Mouse (Mus musculus): ENCODE results near the gene 1700013G24Rik. TPM values are rescaled to one million over a fixed set of nuclear protein-coding genes. Genes with fewer than 3 reads are reported as not detected.
A peak's percentile ranks its signal among the peaks of the same experiment; 100 is the strongest.

1700013G24Rik gene
- polyA plus RNA-seq, 1 experiment from 2014 or later = not detected

GRCm38 (mm10) chr4:137458861-137459260 is 5.8 kb downstream of the 1700013G24Rik start:
- no peaks in the 10 kb centered on the region for H3K9me3 ChIP-seq
- no peak for ATAC-seq (ENCODE audit: low FRiP score, low read depth)
- no peak overlapping the region for H3K4me3 ChIP-seq
- H3K9ac ChIP-seq (replicated peaks) = no peak overlapping the region
- 80% methylated on average over 5 of the region's 5 CpGs for WGBS
- no peaks in the 10 kb centered on the region for H3K36me3 ChIP-seq
- no peak overlapping the region for H3K27ac ChIP-seq (replicated peaks)
- no peak overlapping the region for H3K4me2 ChIP-seq (replicated peaks)
- 0 out of 2 replicates have a peak, but pooled peaks cover 7% of the 10 kb centered on the region for H3K4me1 ChIP-seq
- no peaks in the 10 kb centered on the region for H3K27me3 ChIP-seq

GRCm38 (mm10) chr4:137460676-137461075 is 7.6 kb downstream of the 1700013G24Rik start:
- Histone ChIP-seq H3K27me3 (no peaks in the 10 kb centered on the region), H3K4me3 (no peak overlapping the region), H3K36me3 (no peaks in the 10 kb centered on the region), H3K27ac (replicated peaks) (no peak overlapping the region), H3K4me2 (replicated peaks) (no peak overlapping the region), H3K4me1 (0 out of 2 replicates have a peak, but pooled peaks cover 7% of the 10 kb centered on the region), H3K9ac (replicated peaks) (no peak overlapping the region), H3K9me3 (no peaks in the 10 kb centered on the region)
- no peak for ATAC-seq (ENCODE audit: low FRiP score, low read depth)
- 55% methylated on average over 14 of the region's 14 CpGs for WGBS

GRCm38 (mm10) chr4:137461217-137461616 is 8.1 kb downstream of the 1700013G24Rik start:
- H3K4me2 ChIP-seq (replicated peaks) = no peak overlapping the region
- 77% methylated on average over 4 of the region's 4 CpGs for WGBS
- no peak overlapping the region for H3K27ac ChIP-seq (replicated peaks)
- 0 out of 2 replicates have a peak, but pooled peaks cover 7% of the 10 kb centered on the region for H3K4me1 ChIP-seq
- no peak overlapping the region for H3K4me3 ChIP-seq
- H3K27me3 ChIP-seq = no peaks in the 10 kb centered on the region
- H3K9me3 ChIP-seq = no peaks in the 10 kb centered on the region
- H3K36me3 ChIP-seq = no peaks in the 10 kb centered on the region
- no peak for ATAC-seq (ENCODE audit: low FRiP score, low read depth)
- no peak overlapping the region for H3K9ac ChIP-seq (replicated peaks)

GRCm38 (mm10) chr4:137461981-137462690 is 9.1 kb downstream of the 1700013G24Rik start:
- no peak overlapping the region for H3K4me3 ChIP-seq
- no peaks in the 10 kb centered on the region for H3K9me3 ChIP-seq
- H3K27me3 ChIP-seq = 0 out of 2 replicates have a peak, but pooled peaks cover 4% of the 10 kb centered on the region
- 0 out of 2 replicates have a peak, but pooled peaks cover 7% of the 10 kb centered on the region for H3K4me1 ChIP-seq
- H3K9ac ChIP-seq (replicated peaks) = no peak overlapping the region
- 88% methylated on average over 16 of the region's 16 CpGs for WGBS
- no peak overlapping the region for H3K27ac ChIP-seq (replicated peaks)
- no peak overlapping the region for H3K4me2 ChIP-seq (replicated peaks)
- no peaks in the 10 kb centered on the region for H3K36me3 ChIP-seq
- ATAC-seq (ENCODE audit: low FRiP score, low read depth) = no peak

- H3K4me2 ChIP-seq (replicated peaks) = no peak overlapping the region
- 70% methylated on average over 13 of the region's 13 CpGs for WGBS
- ATAC-seq (ENCODE audit: low FRiP score, low read depth) = no peak
- no peak overlapping the region for H3K27ac ChIP-seq (replicated peaks)
- no peak overlapping the region for H3K4me3 ChIP-seq
- no peaks in the 10 kb centered on the region for H3K36me3 ChIP-seq
- no peaks in the 10 kb centered on the region for H3K9me3 ChIP-seq
- peaks cover 33% of the 10 kb centered on the region for H3K4me1 ChIP-seq
- no peak overlapping the region for H3K9ac ChIP-seq (replicated peaks)
- peaks cover 18% of the 10 kb centered on the region; the same call in 1 of the 2 replicates for H3K27me3 ChIP-seq
These were observed 12.2 kb downstream of the 1700013G24Rik start for GRCm38 (mm10) chr4:137465125-137465787.

- 83% methylated on average over 4 of the region's 4 CpGs for WGBS
- no peak for ATAC-seq (ENCODE audit: low FRiP score, low read depth)
- Histone ChIP-seq H3K9me3 (no peaks in the 10 kb centered on the region), H3K4me2 (replicated peaks) (no peak overlapping the region), H3K4me3 (no peak overlapping the region), H3K27ac (replicated peaks) (no peak overlapping the region), H3K9ac (replicated peaks) (no peak overlapping the region), H3K27me3 (peaks cover 22% of the 10 kb centered on the region; the same call in 1 of the 2 replicates), H3K36me3 (no peaks in the 10 kb centered on the region), H3K4me1 (peaks cover 37% of the 10 kb centered on the region)
These were observed 13.9 kb downstream of the 1700013G24Rik start for GRCm38 (mm10) chr4:137466991-137467390.

- Histone ChIP-seq H3K36me3 (no peaks in the 10 kb centered on the region), H3K27me3 (peaks cover 22% of the 10 kb centered on the region; the same call in 1 of the 2 replicates), H3K9ac (replicated peaks) (no peak overlapping the region), H3K27ac (replicated peaks) (no peak overlapping the region), H3K4me3 (no peak overlapping the region), H3K4me2 (replicated peaks) (no peak overlapping the region), H3K9me3 (no peaks in the 10 kb centered on the region), H3K4me1 (peaks cover 37% of the 10 kb centered on the region)
- WGBS = 97% methylated on average over 2 of the region's 2 CpGs
- no peak for ATAC-seq (ENCODE audit: low FRiP score, low read depth)
These were observed 14.4 kb downstream of the 1700013G24Rik start for GRCm38 (mm10) chr4:137467525-137467924.

GRCm38 (mm10) chr4:137468260-137469080 is 15.4 kb downstream of the 1700013G24Rik start, which contains the start of gene Hspg2:
Gene Hspg2, plus strand, starts transcription at chr4:137468769.
- Histone ChIP-seq H3K9ac (replicated peaks) (peak within 1 kb of the TSS; percentile 74), H3K4me3 (peak within 1 kb of the TSS; percentile 60), H3K27ac (replicated peaks) (peak within 1 kb of the TSS; percentile 52; the same call in 1 of the 2 replicates), H3K27me3 (peaks cover 22% of the 10 kb centered on the region; the same call in 1 of the 2 replicates), H3K4me1 (peaks cover 37% of the 10 kb centered on the region), H3K9me3 (no peaks in the 10 kb centered on the region), H3K4me2 (replicated peaks) (peak within 1 kb of the TSS; percentile 97), H3K36me3 (no peaks in the 10 kb centered on the region)
- peak; percentile 91 for ATAC-seq (ENCODE audit: low FRiP score, low read depth)
- under 1% methylated on average over 56 of the region's 72 CpGs for WGBS

- H3K4me2 ChIP-seq (replicated peaks) = peak overlapping the region; percentile 97
- H3K9me3 ChIP-seq = no peaks in the 10 kb centered on the region
- H3K9ac ChIP-seq (replicated peaks) = peak overlapping the region; percentile 74
- peaks cover 22% of the 10 kb centered on the region; the same call in 1 of the 2 replicates for H3K27me3 ChIP-seq
- ATAC-seq (ENCODE audit: low FRiP score, low read depth) = no peak; the same call in 1 of the 2 replicates
- peaks cover 37% of the 10 kb centered on the region for H3K4me1 ChIP-seq
- WGBS = 5% methylated on average over 20 of the region's 20 CpGs
- peak overlapping the region; percentile 60 for H3K4me3 ChIP-seq
- H3K27ac ChIP-seq (replicated peaks) = no peak overlapping the region
- H3K36me3 ChIP-seq = no peaks in the 10 kb centered on the region
These were observed 16.2 kb downstream of the 1700013G24Rik start for GRCm38 (mm10) chr4:137469081-137469844.

- peak overlapping the region; percentile 97 for H3K4me2 ChIP-seq (replicated peaks)
- H3K9ac ChIP-seq (replicated peaks) = peak overlapping the region; percentile 74; the same call in 1 of the 2 replicates
- H3K27me3 ChIP-seq = peaks cover 22% of the 10 kb centered on the region; the same call in 1 of the 2 replicates
- no peak for ATAC-seq (ENCODE audit: low FRiP score, low read depth)
- H3K4me3 ChIP-seq = peak overlapping the region; percentile 60
- H3K9me3 ChIP-seq = no peaks in the 10 kb centered on the region
- H3K36me3 ChIP-seq = no peaks in the 10 kb centered on the region
- WGBS = 41% methylated on average over 15 of the region's 15 CpGs
- H3K4me1 ChIP-seq = peaks cover 37% of the 10 kb centered on the region
- H3K27ac ChIP-seq (replicated peaks) = no peak overlapping the region
These were observed 17.0 kb downstream of the 1700013G24Rik start for GRCm38 (mm10) chr4:137469845-137470692.
